Mouse (Mus musculus) small intestine, adult 2 months (tissue): ENCODE measurements at regions not wholly inside any gene's neighbourhood (a gene's known extent, or its start where the extent isn't known, plus 50 kb on each side); places are given as distances from the start of the nearest gene placed in this dataset.

Source experiments
- H3K27ac ChIP-seq: fragments of 200-500 bp; 2 replicates; pipeline ENCODE4 v1.5.1; 2012; ENCODE audit warnings: low read depth, low read length, control low read depth, inconsistent platforms; ENCODE audit not compliant: insufficient read depth
- H3K27me3 ChIP-seq: fragments of 200-500 bp; 2 replicates; pipeline ENCODE4 v1.6.1; 2012; ENCODE audit warnings: mild to moderate bottlenecking, moderate library complexity, low read length, inconsistent platforms; ENCODE audit not compliant: control insufficient read depth, insufficient read depth
- H3K36me3 ChIP-seq: fragments of 200-500 bp; 2 replicates; pipeline ENCODE4 v1.6.1; 2012; ENCODE audit warnings: mild to moderate bottlenecking, low read length, control low read depth, inconsistent platforms; ENCODE audit not compliant: control insufficient read depth, insufficient read depth
- H3K4me1 ChIP-seq: fragments of 200-500 bp; 2 replicates; pipeline ENCODE4 v1.6.1; 2012; ENCODE audit warnings: low read length, inconsistent platforms, mixed read lengths; ENCODE audit not compliant: control insufficient read depth, insufficient read depth, insufficient read length
- H3K4me3 ChIP-seq: fragments of 200-500 bp; 2 replicates; pipeline ENCODE4 v1.5.1; 2012; ENCODE audit warnings: low read depth, mild to moderate bottlenecking, control low read depth, inconsistent platforms, low read length, moderate library complexity
- CTCF ChIP-seq: fragments of 200-500 bp; IDR thresholded peaks from 2 replicates; pipeline ENCODE4 v1.5.1; 2012; ENCODE audit warnings: low read depth, mild to moderate bottlenecking, control low read depth, inconsistent platforms, low read length, moderate library complexity, mixed read lengths; ENCODE audit not compliant: insufficient replicate concordance, insufficient read length; ENCODE audit errors: extremely low read depth
- POLR2A ChIP-seq: fragments of 200-500 bp; IDR thresholded peaks from 2 replicates; pipeline ENCODE4 v1.6.1; 2012; ENCODE audit warnings: low read depth, mild to moderate bottlenecking, control low read depth, inconsistent platforms, low read length, moderate library complexity
- WGBS: fragments of 180-500 bp; shearing (Covaris S2); methylation state at CpG from one replicate; pipeline ENCODE4 v1.1.7; 2018; 5-methylcytosine and 5-hydroxymethylcytosine counted together

GRCm38 (mm10) chr13:97503391-97503790, 257.0 kb downstream of the Gm10260 start:
- H3K36me3 ChIP-seq = no peaks in the 10 kb centered on the region
- no peaks in the 10 kb centered on the region for H3K27me3 ChIP-seq
- TF ChIP-seq POLR2A = no peak
- WGBS = 79% methylated on average over 5 of the region's 5 CpGs
- no peak overlapping the region for H3K4me3 ChIP-seq
- H3K4me1 ChIP-seq = no peaks in the 10 kb centered on the region
- no peak overlapping the region for H3K27ac ChIP-seq

- 90% methylated on average over 8 of the region's 8 CpGs for WGBS
Observed at GRCm38 (mm10) chr13:97500155-97500554, 259.2 kb downstream of the Enc1 start.

GRCm38 (mm10) chr13:97498981-97499380, 258.1 kb downstream of the Enc1 start:
- Histone ChIP-seq H3K36me3 (no peaks in the 10 kb centered on the region), H3K4me3 (no peak overlapping the region), H3K27me3 (no peaks in the 10 kb centered on the region), H3K4me1 (no peaks in the 10 kb centered on the region), H3K27ac (no peak overlapping the region)
- WGBS = 79% methylated on average over 5 of the region's 5 CpGs
- TF ChIP-seq POLR2A = no peak
- no peak for TF ChIP-seq CTCF

More at GRCm38 (mm10) chr13:97500155-97500554, 259.2 kb downstream of the Enc1 start:
- no peaks in the 10 kb centered on the region for H3K27me3 ChIP-seq
- H3K27ac ChIP-seq = no peak overlapping the region
- no peak overlapping the region for H3K4me3 ChIP-seq
- no peaks in the 10 kb centered on the region for H3K4me1 ChIP-seq
- no peaks in the 10 kb centered on the region for H3K36me3 ChIP-seq
- TF ChIP-seq POLR2A (no peak), CTCF (no peak)

- Histone ChIP-seq H3K27ac (no peak overlapping the region), H3K27me3 (no peaks in the 10 kb centered on the region), H3K4me3 (no peak overlapping the region), H3K4me1 (no peaks in the 10 kb centered on the region), H3K36me3 (no peaks in the 10 kb centered on the region)
- WGBS = 79% methylated on average over 5 of the region's 5 CpGs
- TF ChIP-seq CTCF = no peak
- no peak for TF ChIP-seq POLR2A
Observed at GRCm38 (mm10) chr13:97497928-97498327, 257.0 kb downstream of the Enc1 start.

GRCm38 (mm10) chr13:97494770-97495169, 253.9 kb downstream of the Enc1 start:
- Histone ChIP-seq H3K36me3 (no peaks in the 10 kb centered on the region), H3K27me3 (no peaks in the 10 kb centered on the region), H3K4me3 (no peak overlapping the region), H3K4me1 (no peaks in the 10 kb centered on the region), H3K27ac (no peak overlapping the region)
- TF ChIP-seq CTCF (no peak), POLR2A (no peak)
- WGBS = 86% methylated on average over 2 of the region's 2 CpGs

- TF ChIP-seq CTCF (no peak), POLR2A (no peak)
- Histone ChIP-seq H3K4me3 (no peak overlapping the region), H3K27ac (no peak overlapping the region), H3K36me3 (no peaks in the 10 kb centered on the region), H3K27me3 (no peaks in the 10 kb centered on the region), H3K4me1 (no peaks in the 10 kb centered on the region)
- WGBS = 82% methylated on average over 7 of the region's 7 CpGs
Observed at GRCm38 (mm10) chr13:97493836-97494235, 252.9 kb downstream of the Enc1 start.

- Histone ChIP-seq H3K36me3 (no peaks in the 10 kb centered on the region), H3K27me3 (no peaks in the 10 kb centered on the region), H3K27ac (no peak overlapping the region), H3K4me1 (no peaks in the 10 kb centered on the region), H3K4me3 (no peak overlapping the region)
- 86% methylated on average over 20 of the region's 20 CpGs for WGBS
- no peak for TF ChIP-seq CTCF
- TF ChIP-seq POLR2A = no peak
Observed at GRCm38 (mm10) chr13:97492958-97493735, 252.2 kb downstream of the Enc1 start.
